Mouse (Mus musculus) neural tube, embryonic 14.5 days (tissue): ENCODE measurements around the gene Alkbh4. TPM values are rescaled to one million over a fixed set of nuclear protein-coding genes. Genes with fewer than 3 reads are reported as not detected.
"Not testable (repeated sequence)": the region's sequence is repeated elsewhere in the genome, so short reads cannot be mapped to it uniquely, and the experiment has no call there.

ENCODE experiments used
- ATAC-seq: fragments of 200-750 bp; cut with Nextera tagmentation; 2 replicates; pipeline ENCODE4 v1.8.0; 2017; ENCODE audit warnings: low read depth, mild to moderate bottlenecking, moderate TSS enrichment, moderate library complexity
- H3K27ac ChIP-seq: fragments of 300-500 bp; sonication (generic); 2 replicates; pipeline ENCODE4 v1.5.1; 2014; ENCODE audit warnings: low read depth, mild to moderate bottlenecking, control low read depth, low read length, moderate library complexity, mixed read lengths
- H3K27me3 ChIP-seq: fragments of 300-500 bp; sonication (generic); 2 replicates; pipeline ENCODE4 v1.6.1; 2014; ENCODE audit warnings: low read length; ENCODE audit not compliant: control insufficient read depth, insufficient read depth
- H3K36me3 ChIP-seq: fragments of 300-500 bp; sonication (generic); 2 replicates; pipeline ENCODE4 v1.6.1; 2014; ENCODE audit warnings: low read length, mixed read lengths; ENCODE audit not compliant: control insufficient read depth, insufficient read depth
- H3K4me1 ChIP-seq: fragments of 300-500 bp; sonication (generic); 2 replicates; pipeline ENCODE4 v1.6.1; 2014; ENCODE audit warnings: low read length; ENCODE audit not compliant: control insufficient read depth, insufficient read depth
- H3K4me2 ChIP-seq: fragments of 300-500 bp; sonication (generic); 2 replicates; pipeline ENCODE4 v1.6.1; 2014; ENCODE audit warnings: mild to moderate bottlenecking, low read depth, low read length, control low read depth
- H3K4me3 ChIP-seq: fragments of 300-500 bp; sonication (generic); 2 replicates; pipeline ENCODE4 v1.5.1; 2014; ENCODE audit warnings: low read depth, low read length, control low read depth, mixed read lengths
- H3K9ac ChIP-seq: fragments of 300-500 bp; sonication (generic); replicated peaks from 2 replicates; pipeline ENCODE4 v1.6.1; 2014; ENCODE audit warnings: low read depth, mild to moderate bottlenecking, control low read depth, low read length, mixed read lengths
- H3K9me3 ChIP-seq: fragments of 300-500 bp; sonication (generic); 2 replicates; pipeline ENCODE4 v1.6.1; 2016; ENCODE audit warnings: low read length; ENCODE audit not compliant: control insufficient read depth
- WGBS: fragments of 180-500 bp; shearing (Covaris S2); extraction: QIAGEN DNeasy Blood & Tissue Kit; methylation state at CpG from one replicate; pipeline ENCODE4 v1.1.7; 2014; 5-methylcytosine and 5-hydroxymethylcytosine counted together
- polyA plus RNA-seq: library from polyadenylated mRNA; unstranded; fragments of >200 nt; fragmentation: Nextera tagmentation; extraction: Ambion mirVana; gene quantifications from 2 replicates; pipeline ENCODE4 v1.2.1, GENCODE M21; 2014

The Alkbh4 gene
- polyA plus RNA-seq, 1 experiment from 2014 or later, result 18.4 TPM

DNA sequence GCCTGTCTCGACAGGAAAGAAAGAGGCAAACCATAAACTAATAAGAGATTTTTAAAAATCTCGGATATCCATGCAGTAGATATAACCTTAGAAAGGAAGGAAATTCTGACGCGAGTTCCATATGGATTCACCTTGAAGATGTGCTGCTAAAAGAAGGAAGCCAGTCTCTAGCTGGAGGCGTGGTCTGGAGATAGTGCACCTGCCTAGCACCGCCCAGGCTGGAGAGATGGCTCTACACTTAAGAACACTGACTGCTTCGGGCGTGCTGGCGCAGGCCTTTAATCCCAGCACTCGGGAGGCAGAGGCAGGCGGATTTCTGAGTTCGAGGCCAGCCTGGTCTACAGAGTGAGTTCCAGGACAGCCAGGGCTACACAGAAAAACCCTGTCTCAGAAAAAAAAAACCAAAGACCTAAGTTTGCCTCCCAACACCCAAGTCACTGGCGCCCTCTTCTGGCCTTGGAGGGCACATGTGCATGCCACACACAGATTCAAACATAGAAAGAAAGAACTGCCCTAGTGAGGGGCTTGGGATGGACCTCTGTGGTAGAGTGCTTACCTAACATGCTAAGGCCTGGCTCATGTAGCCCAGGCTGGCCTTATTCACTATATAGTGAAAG is 1.8 kb downstream of the Alkbh4 start:
- no peak for ATAC-seq
- no peaks in the 10 kb centered on the region for H3K9me3 ChIP-seq
- no peaks in the 10 kb centered on the region for H3K27me3 ChIP-seq
- no peak overlapping the region for H3K9ac ChIP-seq
- H3K4me2 ChIP-seq, result no peak overlapping the region
- peaks cover 10% of the 10 kb centered on the region for H3K4me1 ChIP-seq
- no peak overlapping the region for H3K27ac ChIP-seq
- WGBS, result 73% methylated on average over 13 of the region's 13 CpGs
- peaks cover 20% of the 10 kb centered on the region; the same call in 1 of the 2 replicates for H3K36me3 ChIP-seq
- no peak overlapping the region for H3K4me3 ChIP-seq

DNA sequence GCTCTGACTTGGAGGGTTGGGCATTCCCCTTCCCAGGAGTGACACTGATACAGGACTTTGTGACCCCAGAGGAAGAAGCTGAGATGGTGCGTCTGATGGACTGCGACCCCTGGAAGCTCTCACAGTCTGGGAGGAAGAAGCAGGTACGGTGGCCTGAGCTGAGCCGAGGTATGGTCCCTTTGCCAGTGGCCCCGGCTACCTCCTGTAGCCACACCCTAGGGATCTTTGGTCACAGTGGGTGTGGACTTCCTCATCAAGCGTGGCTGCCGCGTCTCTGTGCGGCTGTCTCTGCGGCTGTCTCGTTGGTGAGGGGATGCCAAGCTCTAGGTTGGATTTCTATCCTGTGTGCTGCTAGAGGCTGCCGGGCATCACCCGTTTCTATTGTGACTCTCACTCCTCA is 3.4 kb downstream of the Alkbh4 start:
- Histone ChIP-seq H3K9me3 (no peaks in the 10 kb centered on the region), H3K36me3 (peaks cover 20% of the 10 kb centered on the region; the same call in 1 of the 2 replicates), H3K4me2 (no peak overlapping the region), H3K9ac (no peak overlapping the region), H3K27me3 (no peaks in the 10 kb centered on the region), H3K27ac (no peak overlapping the region), H3K4me3 (no peak overlapping the region), H3K4me1 (peaks cover 10% of the 10 kb centered on the region)
- no peak for ATAC-seq
- over 99% methylated on average over 13 of the region's 13 CpGs for WGBS

DNA sequence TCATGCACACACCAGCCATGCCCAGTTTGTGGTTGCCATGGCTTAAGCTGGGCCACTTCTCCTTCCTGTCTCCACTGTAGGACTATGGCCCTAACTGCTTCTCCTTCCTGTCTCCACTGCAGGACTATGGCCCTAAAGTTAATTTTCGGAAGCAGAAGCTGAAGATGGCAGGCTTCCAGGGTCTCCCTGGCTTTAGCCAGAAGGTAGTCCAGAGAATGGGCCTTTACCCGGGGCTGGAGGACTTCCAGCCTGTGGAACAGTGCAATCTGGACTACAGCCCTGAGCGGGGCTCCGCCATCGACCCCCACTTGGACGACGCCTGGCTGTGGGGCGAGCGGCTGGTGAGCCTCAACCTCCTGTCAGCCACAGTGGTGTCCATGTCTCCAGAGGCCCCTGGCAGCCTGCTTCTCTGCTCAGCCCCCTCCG is 4.1 kb downstream of the Alkbh4 start:
- peaks cover 20% of the 10 kb centered on the region; the same call in 1 of the 2 replicates for H3K36me3 ChIP-seq
- peaks cover 7% of the 10 kb centered on the region for H3K4me1 ChIP-seq
- no peaks in the 10 kb centered on the region for H3K27me3 ChIP-seq
- H3K9me3 ChIP-seq, result no peaks in the 10 kb centered on the region
- H3K27ac ChIP-seq, result no peak overlapping the region
- no peak overlapping the region for H3K9ac ChIP-seq
- WGBS, result 98% methylated on average over 10 of the region's 10 CpGs
- ATAC-seq, result no peak
- no peak overlapping the region for H3K4me2 ChIP-seq
- no peak overlapping the region for H3K4me3 ChIP-seq

DNA sequence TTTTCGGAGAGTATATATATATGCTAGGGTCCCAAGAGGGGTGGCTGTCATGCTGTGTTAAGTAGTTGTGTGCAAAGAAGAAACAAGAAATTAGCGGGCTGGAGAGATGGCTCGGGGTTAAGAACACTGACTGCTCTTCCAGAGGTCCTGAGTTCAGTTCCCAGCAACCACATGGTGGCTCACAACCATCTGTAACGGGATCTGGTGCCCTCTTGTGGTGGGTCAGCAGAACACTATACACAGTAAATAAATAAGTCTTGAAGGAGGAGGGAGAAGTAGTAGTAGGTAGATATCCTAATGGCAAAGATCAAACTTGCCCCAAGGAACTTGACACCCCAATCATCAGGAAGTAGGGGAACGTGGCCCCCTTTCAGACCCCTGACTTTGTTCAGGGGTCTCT is 6.8 kb downstream of the Alkbh4 start:
- H3K4me3 ChIP-seq, result no peak overlapping the region
- WGBS, result 87% methylated on average over 5 of the region's 5 CpGs
- H3K27ac ChIP-seq, result no peak overlapping the region
- peaks cover 20% of the 10 kb centered on the region; the same call in 1 of the 2 replicates for H3K36me3 ChIP-seq
- ATAC-seq, result no peak
- H3K9me3 ChIP-seq, result no peaks in the 10 kb centered on the region
- H3K4me2 ChIP-seq, result no peak overlapping the region
- no peaks in the 10 kb centered on the region for H3K27me3 ChIP-seq
- no peak overlapping the region for H3K9ac ChIP-seq
- no peaks in the 10 kb centered on the region for H3K4me1 ChIP-seq

DNA sequence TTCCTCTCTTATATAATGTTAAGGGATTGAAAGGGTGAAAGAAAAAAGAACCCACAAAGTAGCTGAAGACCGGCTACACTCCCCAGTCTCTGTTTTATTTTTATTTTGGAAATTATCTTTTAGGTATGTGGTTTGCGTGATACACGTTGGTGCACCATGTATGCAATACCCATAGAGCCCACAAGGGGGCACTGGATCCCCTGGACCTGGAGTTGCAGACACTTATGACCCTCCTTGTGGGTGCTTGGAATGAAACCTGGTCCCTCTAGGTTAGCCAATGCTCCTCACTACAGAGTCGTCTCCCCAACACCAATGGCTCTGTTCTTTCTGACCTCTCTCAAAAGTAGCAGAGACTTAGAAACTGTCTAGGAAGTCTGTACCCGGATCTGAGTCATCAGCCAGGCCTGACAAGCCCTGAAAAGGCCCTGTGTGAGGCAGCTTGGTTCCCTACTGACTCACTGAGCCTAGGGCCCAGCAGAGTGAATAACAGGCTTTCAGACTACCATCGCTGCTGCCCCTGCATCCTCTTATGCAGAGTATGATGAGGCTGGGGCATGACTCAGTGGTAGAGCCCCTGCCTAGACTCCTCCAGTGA is 7.3 kb downstream of the Alkbh4 start:
- ATAC-seq, result no peak
- 92% methylated on average over 6 of the region's 6 CpGs for WGBS
- Histone ChIP-seq H3K9me3 (no peaks in the 10 kb centered on the region), H3K9ac (no peak overlapping the region), H3K27me3 (no peaks in the 10 kb centered on the region), H3K36me3 (peaks cover 20% of the 10 kb centered on the region; the same call in 1 of the 2 replicates), H3K27ac (no peak overlapping the region), H3K4me1 (no peaks in the 10 kb centered on the region), H3K4me2 (no peak overlapping the region), H3K4me3 (no peak overlapping the region)

DNA sequence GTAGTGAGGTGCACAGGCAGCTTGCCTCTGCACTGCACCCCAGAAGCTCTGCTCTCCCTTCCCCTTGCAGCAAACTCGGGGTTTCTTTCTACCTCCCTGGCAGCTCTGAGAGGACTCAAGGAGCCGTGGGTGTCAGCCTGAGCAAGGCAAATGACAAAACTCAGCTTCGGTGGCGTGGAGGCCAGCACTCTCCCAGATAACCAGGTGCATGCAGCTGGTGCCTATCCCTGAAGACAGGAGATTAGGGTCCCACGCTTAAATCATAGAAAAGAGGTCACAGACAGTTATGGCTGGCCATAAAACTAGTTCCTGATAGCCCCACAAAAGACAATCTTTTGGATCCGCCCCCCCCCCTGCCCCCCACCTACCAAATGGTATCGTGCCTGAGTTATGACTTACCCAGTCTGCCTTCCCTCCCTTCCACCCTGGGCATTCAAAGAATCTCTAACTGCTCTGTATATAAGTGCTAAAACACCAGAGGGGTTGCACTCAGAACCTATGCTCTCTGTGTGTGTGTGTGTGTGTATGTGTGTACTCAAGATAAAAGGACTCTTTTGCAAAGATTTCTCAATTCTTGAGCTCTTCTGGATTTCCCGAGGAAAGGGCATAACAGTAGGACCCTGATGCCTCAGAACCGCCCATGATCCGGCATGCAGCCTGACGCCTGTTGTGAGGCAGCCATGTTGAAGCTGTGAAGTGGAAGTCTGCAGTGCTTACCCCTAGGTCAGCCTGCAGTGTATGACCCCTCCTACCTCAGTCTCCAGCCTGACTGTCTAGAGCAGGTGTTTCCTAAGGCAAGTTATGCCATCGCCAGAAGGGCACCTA is 8.9 kb downstream of the Alkbh4 start:
- no peak overlapping the region for H3K9ac ChIP-seq

DNA sequence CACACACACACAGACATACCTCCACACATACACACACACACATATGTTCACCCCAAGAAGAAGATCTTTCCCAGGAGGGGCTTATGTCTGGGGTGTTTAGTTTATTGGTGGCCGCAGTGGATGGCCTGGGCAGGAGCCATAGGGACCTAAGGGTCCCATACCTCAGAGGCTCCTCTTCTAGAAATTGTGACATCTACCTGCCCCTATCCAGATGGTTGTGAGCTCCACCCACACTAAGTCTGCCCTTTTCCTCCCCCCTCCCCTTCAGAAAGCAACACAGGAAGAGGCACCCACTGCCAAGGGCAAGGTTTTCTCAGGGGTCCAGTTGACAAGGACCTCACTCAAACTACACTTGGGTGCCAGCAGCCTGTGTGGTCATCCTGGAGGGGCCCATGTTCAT is 11.0 kb downstream of the Alkbh4 start:
- Histone ChIP-seq H3K9ac (no peak overlapping the region), H3K4me1 (no peaks in the 10 kb centered on the region), H3K9me3 (no peaks in the 10 kb centered on the region), H3K27me3 (no peaks in the 10 kb centered on the region), H3K36me3 (no peaks in the 10 kb centered on the region), H3K4me2 (no peak overlapping the region), H3K27ac (no peak overlapping the region), H3K4me3 (no peak overlapping the region)
- WGBS, result 91% methylated on average over 1 of the region's 1 CpGs
- ATAC-seq, result no peak

More for the DNA sequence above, 8.9 kb downstream of the Alkbh4 start:
- H3K4me3 ChIP-seq, result no peak overlapping the region
- 65% methylated on average over 12 of the region's 12 CpGs for WGBS
- no peak overlapping the region for H3K27ac ChIP-seq
- H3K27me3 ChIP-seq, result no peaks in the 10 kb centered on the region
- H3K4me2 ChIP-seq, result no peak overlapping the region
- no peaks in the 10 kb centered on the region for H3K4me1 ChIP-seq
- no peaks in the 10 kb centered on the region for H3K9me3 ChIP-seq
- H3K36me3 ChIP-seq, result peaks cover 14% of the 10 kb centered on the region; the same call in 1 of the 2 replicates
- no peak for ATAC-seq

DNA sequence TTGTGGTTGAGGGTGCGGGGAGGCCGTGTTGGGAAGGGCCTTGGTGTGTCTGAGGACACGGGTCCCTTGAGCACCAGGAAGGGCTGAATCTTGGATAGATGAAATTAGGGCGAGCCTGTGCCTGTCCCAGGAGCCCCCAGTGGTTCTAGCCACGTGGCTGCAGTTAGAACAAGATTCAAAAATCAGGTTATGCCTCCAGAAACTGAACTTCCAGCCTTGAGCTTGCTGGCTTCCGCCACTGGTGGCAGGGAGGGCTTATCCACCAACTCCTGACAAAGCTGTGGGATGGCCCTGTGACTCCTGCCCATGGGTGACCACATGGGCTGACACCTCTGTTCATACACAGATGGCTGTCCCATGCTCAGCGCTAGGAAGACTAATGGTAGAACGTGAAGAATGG is 11.8 kb downstream of the Alkbh4 start:
- ATAC-seq, result no peak
- WGBS, result 76% methylated on average over 8 of the region's 8 CpGs
- Histone ChIP-seq H3K27ac (no peak overlapping the region), H3K4me3 (no peak overlapping the region), H3K4me1 (no peaks in the 10 kb centered on the region), H3K27me3 (no peaks in the 10 kb centered on the region), H3K36me3 (no peaks in the 10 kb centered on the region), H3K9me3 (no peaks in the 10 kb centered on the region), H3K4me2 (no peak overlapping the region), H3K9ac (no peak overlapping the region)

DNA sequence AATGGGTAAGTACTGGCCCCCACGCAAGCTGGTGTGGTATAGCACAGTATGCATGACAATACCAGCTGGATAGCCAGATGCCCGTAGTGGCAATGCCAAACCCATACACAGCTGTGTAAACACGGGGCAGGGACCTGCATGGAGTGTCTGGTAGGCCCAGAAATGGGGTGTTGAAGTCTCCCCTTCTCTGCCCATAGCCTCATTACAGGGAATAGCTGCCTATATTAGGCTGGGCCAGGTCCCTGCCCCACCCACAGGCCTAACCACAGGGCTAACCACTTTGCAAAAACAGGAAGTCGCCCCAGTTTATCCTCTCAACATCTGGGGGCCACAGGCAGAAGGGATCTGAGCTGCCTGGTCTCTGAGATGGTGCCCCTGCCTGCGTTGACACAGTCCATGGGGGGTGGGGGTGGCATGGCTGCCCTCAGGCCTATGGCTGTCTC is 13.2 kb downstream of the Alkbh4 start:
- not testable (repeated sequence) for H3K9ac ChIP-seq, ATAC-seq

More for the DNA sequence above, 13.2 kb downstream of the Alkbh4 start:
- H3K27ac ChIP-seq, H3K27me3 ChIP-seq, H3K4me1 ChIP-seq, H3K4me2 ChIP-seq, H3K9me3 ChIP-seq, H3K36me3 ChIP-seq, H3K4me3 ChIP-seq: not testable (repeated sequence)
- 75% methylated on average over 5 of the region's 5 CpGs for WGBS
